Mouse (Mus musculus): ENCODE measurements around the gene Egln3. TPM values are rescaled to one million over a fixed set of nuclear protein-coding genes. Genes with fewer than 3 reads are reported as not detected.
A peak's percentile ranks its signal among the peaks of the same experiment; 100 is the strongest.

Egln3 gene
- total RNA-seq, 1 experiment from 2014 or later = 4.0 TPM

DNA sequence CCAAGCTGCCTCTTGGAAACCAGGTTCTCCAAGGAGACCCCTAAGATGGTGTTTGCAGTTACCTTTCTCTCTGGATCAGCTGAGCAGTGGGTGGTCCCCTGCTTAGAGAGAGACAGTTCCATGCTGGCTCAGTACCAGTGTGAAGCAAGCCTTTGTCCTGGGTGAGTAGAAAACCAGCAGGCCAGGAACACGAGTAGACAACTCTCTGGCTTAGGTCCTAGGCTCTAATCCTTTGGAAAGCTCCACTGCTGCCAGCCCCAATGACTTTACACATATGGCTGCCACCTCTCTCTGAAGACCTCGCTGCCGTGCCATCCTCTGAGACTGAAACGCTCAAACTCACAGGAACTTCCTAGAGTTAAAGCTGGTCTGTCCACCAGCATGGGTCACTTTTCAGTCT, 34.9 kb downstream of the Egln3 start:
- no peak for ATAC-seq (replicated peaks; ENCODE audit: insufficient number of reproducible peaks, low FRiP score, low TSS enrichment, poor library complexity, severe bottlenecking)

DNA sequence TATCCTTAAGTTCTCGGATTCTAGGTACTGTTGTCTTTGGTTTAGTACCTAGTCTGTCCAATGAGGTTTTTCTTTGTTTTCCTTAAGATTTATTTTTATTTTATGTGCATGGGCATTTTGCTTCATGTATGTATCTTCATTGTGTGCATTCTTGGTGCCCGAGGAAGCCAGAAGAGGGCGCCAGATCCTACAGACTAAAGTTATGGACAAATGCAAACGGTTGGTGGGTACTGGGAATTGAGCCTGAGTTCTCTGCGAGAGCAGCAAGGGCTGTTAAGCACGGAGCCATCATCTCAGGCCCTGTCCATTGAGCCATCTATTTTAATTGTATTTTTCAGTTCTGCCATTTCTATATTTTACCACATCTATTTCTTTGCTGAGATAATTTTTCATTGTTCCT, 35.9 kb downstream of the Egln3 start:
- ATAC-seq (replicated peaks; ENCODE audit: insufficient number of reproducible peaks, low FRiP score, low TSS enrichment, poor library complexity, severe bottlenecking) = no peak

DNA sequence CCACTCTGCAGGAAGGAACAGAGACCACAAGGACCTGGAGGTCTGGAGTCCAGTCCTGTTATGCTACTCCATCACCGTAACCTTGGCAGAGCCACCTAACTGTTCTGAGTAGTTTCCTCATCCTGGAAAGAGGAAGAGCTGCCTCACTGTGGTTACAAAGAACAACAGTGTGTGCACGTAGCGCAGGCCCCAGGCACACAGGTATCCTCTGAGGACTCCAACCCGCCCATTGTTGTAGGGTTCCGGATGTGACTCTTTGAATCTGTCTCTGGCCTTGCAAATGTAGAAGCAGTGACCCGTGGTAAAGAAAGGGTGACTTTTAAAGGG, 39.0 kb downstream of the Egln3 start:
- ATAC-seq (replicated peaks; ENCODE audit: insufficient number of reproducible peaks, low FRiP score, low TSS enrichment, poor library complexity, severe bottlenecking) = peak; percentile 63; the same call in 1 of the 2 replicates

DNA sequence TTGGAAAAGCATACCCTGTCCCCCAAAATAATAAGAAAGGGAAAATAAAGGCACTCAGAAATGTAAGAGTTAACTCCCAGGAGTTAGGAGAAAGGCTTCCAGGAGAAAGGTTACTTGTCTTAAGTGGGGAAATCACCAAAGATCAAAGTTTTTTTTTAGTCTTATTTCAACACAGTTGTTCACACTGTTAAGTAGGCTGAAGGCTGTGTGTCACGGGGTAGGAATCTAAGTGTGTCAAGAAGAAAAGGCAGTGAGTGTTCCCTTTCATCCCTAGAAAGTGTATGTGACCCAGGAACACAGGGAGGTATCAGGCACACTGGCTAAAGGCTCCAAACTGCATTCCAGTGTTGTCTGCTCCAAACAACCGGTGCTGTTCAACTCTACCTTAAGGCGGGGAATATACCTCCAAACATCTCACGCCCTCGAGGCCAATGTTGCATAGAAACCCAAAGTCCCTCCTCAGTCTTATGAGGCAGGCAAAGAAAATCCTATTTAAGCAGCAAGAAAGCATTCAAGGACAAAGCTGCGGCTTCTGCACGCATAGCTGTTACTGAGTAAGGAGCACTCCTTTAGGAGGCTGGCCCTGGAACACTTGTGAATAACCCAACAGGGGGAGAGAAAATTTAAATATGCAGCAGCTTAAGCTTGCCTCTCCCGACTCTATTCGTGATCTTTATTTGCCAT, 39.5 kb downstream of the Egln3 start:
- no peak for ATAC-seq (replicated peaks; ENCODE audit: insufficient number of reproducible peaks, low FRiP score, low TSS enrichment, poor library complexity, severe bottlenecking)

DNA sequence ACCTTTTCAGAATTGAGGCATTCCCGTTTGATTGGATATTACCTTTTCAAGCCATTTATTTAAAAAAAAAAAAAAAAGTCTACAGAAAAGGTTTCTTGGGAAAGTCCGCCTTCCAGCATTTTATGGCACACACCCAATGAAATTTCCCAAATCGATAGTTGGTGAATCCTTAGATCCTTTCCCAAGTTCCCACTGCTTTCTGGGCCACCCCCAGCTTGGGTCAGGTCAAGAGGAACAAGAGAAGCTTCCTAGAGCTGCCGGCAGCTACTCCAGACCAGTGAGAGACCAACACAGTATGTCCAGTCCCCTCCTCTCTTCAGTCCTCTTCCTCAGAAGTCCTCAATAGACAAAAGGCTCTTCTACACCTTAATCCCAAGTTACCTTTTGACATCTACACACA, 40.5 kb downstream of the Egln3 start:
- ATAC-seq (replicated peaks; ENCODE audit: insufficient number of reproducible peaks, low FRiP score, low TSS enrichment, poor library complexity, severe bottlenecking) = no peak

DNA sequence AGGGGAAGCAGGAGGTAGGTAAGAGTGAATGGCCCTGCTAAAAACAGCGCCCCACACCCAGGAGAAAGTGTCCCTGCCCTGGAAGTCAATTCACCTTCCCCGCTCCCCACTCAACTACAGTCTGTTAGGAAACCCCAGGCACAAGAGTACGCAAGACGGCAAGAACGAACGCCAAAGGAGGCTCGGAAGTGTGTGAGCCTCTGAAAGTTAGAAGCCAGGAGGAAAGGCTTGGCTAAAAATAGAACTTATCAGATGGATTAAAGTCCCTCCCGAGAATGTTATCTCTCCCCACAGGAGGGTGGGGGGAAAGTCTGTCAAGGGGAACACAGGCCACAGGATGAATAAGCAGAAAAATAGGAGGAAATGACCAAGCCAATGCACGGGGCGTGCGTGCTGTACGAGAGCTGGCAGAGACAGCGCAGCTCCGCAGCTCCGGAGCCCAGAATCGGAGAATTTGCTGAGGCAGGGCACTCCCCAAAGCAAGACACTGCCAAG, 41.0 kb downstream of the Egln3 start:
- ATAC-seq (replicated peaks; ENCODE audit: insufficient number of reproducible peaks, low FRiP score, low TSS enrichment, poor library complexity, severe bottlenecking) = peak; percentile 64

DNA sequence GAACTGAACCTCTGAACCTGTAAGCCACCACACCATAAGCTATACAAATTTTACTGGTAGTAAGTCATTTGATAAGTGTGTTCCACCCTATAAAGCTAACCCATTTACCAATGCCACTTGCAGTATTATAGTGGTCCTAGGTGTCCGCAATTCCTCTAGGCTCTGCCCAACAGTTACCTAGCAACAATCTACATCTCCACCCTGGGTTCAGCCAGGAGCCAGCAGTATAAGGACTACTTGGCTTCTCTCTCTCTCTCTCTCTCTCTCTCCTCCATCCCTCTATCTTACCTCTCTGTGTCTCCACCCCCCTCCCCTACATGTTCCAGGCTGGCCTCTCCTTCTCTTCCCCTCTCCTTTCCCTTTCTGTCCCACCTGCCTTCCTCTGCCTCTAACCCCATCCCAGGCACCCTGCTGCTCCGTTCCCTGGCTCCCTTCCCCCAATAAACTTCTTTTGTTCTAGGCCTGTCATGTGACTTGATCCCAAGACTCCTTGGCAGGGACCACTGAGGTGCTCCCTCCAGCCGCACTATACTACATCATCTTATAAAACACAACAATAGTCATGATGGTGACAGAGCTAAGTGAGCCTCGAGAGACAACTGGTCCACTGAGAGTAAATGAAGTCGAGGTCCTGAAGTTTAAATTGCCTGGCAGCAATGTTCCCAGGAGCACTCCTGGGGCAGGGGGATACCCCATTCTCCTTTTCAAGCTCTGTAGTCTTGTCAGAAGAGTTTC, 42.0 kb downstream of the Egln3 start:
- no peak for ATAC-seq (replicated peaks; ENCODE audit: insufficient number of reproducible peaks, low FRiP score, low TSS enrichment, poor library complexity, severe bottlenecking)

DNA sequence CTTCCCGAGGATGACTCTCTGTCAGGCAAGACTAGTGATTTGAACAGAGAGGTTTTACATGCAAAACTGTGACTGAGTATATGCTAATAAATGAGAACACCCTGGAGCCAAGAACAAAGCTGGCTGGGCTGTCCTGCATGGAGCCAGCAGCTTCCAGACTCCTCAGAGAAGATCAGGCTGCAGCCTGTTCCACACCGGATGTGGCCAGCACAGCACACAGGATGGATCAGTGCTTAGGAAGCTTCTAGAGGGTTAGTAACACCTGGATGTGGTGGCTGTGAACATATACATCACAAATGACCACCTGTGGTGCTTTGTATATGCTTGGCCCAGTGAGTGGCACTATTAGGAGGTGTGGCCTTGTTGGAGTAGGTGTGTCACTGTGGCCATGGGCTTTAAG, 43.4 kb downstream of the Egln3 start:
- ATAC-seq (replicated peaks; ENCODE audit: insufficient number of reproducible peaks, low FRiP score, low TSS enrichment, poor library complexity, severe bottlenecking) = no peak

DNA sequence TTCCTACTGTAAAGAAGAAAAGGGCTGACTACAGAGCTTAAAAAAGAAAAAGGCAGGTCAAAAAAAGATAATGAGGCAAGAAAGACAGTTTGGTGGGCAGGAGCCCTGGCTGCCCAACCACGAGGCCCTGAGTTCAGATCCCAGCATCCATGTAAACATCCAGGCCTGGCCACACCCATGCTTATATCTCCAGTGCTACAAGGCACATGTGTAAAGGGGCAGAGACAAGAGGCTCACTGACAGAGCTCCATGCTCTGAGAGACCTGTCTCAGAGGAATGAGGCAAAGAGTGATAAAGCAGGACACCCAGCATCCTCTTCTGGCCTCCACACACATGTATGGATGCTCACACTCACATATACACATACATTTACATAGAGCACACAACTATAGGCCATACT, 48.9 kb downstream of the Egln3 start:
- ATAC-seq (replicated peaks; ENCODE audit: insufficient number of reproducible peaks, low FRiP score, low TSS enrichment, poor library complexity, severe bottlenecking) = no peak

DNA sequence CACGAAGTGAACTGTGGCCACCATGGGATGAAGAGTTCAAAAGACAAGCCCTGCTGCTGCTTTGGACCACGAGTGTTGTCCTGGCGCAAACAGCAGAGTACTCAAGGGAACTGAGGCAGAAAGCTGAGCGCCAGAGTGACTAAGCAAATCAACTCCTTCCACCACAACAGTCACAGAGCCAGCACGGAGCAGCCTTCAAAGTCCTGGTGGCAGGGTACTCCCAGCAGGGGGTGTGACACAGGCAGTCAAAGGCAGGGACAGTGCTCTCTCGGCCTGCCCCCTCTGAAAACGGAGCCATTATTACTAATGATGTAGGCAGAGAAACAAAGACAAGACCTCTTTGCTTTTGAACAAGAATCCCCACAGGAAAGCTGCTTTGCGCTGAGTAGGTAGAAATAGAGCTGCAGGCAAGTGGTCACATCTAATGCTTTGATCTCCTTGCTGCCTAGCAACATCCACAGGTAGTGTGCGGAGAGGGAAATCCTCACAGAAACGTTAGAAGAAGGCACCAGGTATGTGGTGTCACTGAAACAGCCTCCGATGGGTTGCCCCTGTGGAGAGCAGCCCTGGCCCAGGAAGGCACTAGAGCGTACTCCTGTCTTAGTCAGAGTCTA, 56.6 kb downstream of the Egln3 start:
- ATAC-seq (replicated peaks; ENCODE audit: insufficient number of reproducible peaks, low FRiP score, low TSS enrichment, poor library complexity, severe bottlenecking) = no peak

Data from monocyte, adult 5-6 weeks (primary cell).